Mouse (Mus musculus): Measurements from ENCODE around the gene Sncg.
"Not testable (repeated sequence)": the region's sequence is repeated elsewhere in the genome, so short reads cannot be mapped to it uniquely, and the experiment has no call there.

Gene Sncg

DNA sequence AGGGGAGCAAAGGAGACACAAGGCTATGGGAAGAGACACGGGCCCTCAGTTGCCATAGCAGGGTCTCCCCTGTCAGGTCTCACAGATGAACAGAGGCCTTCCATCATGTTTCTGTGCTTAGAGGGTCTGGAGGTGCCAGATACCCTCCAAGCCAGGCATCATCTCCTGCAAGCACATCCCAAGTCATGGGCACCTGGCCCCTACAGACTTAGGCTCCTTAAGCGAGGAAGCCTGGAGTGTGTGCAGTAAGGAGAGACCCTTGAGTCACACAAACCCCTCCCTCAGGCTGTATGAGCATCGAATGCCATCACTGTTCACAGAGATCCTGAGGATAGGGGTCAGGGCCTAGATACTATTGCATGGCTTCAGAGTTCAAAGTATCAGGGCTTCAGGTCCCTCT is 3.7 kb downstream of the Sncg start:
- no peak for DNase-seq (ENCODE audit: low read depth, low spot score)

- DNase-seq (ENCODE audit: low read depth, low spot score) = peak; percentile 27
These were observed 4.4 kb downstream of the Sncg start for GRCm38 (mm10) chr14:34370203-34370602.

DNA sequence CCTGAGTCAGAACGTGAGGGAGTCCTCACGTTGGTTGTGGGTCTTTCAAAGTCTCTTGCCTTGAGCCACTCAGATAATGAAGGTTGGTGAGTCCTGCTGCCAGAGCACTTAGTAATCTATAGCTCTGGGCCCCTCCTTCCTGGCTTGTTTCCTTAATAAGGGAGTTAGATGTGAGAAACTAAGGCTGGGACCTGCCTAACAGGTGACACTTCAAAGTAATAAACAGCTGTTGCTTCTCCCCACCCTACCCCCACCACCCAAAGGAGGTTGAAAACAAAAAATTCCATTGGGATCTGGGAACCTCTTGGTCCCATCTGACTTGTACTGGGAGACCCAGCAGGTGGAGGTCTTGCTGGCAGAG is 9.5 kb downstream of the Sncg start:
- DNase-seq (ENCODE audit: low read depth, low spot score) = no peak

DNA sequence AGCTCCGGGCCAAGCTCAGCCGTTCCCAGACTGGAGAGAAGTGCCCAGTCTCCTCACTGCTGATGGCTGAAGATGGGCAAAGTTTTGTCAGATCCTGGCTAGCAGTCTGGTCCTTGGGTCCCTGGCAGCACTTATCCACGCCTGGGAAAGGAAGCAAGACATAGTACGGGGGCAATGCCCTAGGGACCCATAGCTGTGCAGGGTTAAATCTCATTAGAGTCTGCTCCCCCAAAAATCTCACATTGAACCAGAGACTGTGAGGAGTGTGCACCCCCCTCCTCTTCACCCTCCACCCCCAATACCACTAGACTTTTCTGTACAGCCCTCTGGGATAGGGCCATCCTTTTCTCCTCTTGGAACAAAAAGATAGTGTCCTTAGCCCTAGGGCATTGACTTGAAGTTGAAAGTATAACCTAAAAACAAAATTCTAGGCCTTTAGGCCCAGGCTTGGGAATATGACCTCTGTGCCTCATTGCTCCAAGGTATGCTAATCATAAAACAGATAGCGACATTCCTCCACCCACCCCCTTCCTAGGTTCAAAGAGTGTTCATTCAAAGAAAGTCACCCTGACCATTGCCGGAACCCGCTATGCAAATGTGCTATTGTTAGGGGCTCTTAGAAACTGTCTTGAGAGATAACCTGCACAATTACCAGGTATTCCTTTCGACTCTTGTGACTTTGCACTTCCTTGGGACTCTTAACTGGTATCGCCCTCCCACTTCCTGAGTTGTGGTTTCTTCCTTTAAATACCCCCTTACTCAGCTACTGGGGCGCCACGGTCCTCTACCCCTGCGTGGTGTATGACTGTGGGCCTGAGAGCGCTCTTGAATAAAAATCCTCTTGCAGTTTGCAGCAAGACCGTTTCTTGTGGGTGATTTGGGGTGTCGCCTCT is 10.1 kb downstream of the Sncg start:
- DNase-seq (ENCODE audit: low read depth, low spot score) = not testable (repeated sequence)

GRCm38 (mm10) chr14:34363490-34364253 is 10.9 kb downstream of the Sncg start:
- peak; percentile 89 for DNase-seq (ENCODE audit: low read depth, low spot score)

- DNase-seq (ENCODE audit: low read depth, low spot score) = peak; percentile 91
These were observed 11.7 kb downstream of the Sncg start for GRCm38 (mm10) chr14:34362726-34363445.

- no peak for DNase-seq (ENCODE audit: low read depth, low spot score)
These were observed 12.5 kb downstream of the Sncg start for GRCm38 (mm10) chr14:34362135-34362534.

DNA sequence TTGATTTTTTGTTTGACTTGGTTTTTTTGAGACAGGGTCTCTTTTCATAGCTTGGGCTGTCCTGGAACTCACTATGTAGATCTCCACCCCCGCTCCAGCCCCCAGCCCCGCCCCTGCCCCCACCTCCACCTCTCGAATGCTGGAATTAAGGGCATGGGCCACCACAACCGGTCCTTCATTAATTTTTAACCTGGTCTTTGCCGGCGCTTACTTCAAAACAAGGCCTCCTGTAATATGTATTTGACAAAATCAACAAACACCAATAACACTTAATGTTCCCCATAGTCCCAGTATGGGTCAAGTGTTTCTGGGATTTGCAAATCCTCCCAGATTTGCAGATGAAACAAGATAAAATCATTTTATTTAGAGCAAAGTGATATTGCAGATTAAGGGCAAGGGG is 14.3 kb downstream of the Sncg start:
- no peak for DNase-seq (ENCODE audit: low read depth, low spot score)

DNA sequence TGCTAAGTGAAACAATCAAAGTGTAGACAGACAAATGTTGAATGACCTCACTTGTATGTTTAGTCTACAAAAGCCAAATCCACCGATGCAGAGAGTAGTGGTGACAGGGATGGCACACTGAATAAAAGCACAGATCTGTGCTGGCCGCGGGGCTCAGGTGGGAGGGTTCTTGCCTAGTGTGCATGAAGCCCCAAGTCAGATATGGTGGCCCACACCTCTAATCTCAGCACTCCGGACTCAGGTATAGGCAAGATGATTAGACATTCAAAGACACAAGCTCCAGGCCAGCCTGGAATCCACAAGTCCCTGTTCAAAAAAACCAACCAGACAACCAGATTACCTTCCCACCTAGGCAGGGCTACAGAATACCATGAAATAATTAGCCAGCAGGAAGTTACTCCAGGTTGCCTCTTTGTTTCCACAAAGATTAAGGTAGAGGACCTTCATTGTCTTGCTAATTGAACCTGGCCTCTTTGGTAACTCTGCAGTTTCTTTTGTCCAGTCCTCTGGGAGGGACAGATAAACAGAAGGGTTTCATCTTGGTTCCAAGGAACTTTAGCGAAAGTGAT is 14.8 kb downstream of the Sncg start:
- DNase-seq (ENCODE audit: low read depth, low spot score) = no peak

GRCm38 (mm10) chr14:34357671-34358455 is 16.7 kb downstream of the Sncg start:
- peak; percentile 33 for DNase-seq (ENCODE audit: low read depth, low spot score)

GRCm38 (mm10) chr14:34355301-34355700 is 19.3 kb downstream of the Sncg start, which contains the start of gene Fam25c:
Gene Fam25c, minus strand, starts transcription at chr14:34355433.
- DNase-seq (ENCODE audit: low read depth, low spot score) = no peak

GRCm38 (mm10) chr14:34354456-34354855 is 20.1 kb downstream of the Sncg start:
- DNase-seq (ENCODE audit: low read depth, low spot score) = no peak

- no peak for DNase-seq (ENCODE audit: low read depth, low spot score)
These were observed 21.3 kb downstream of the Sncg start for GRCm38 (mm10) chr14:34353326-34353725.

GRCm38 (mm10) chr14:34352523-34352922 is 22.1 kb downstream of the Sncg start:
- no peak for DNase-seq (ENCODE audit: low read depth, low spot score)

DNA sequence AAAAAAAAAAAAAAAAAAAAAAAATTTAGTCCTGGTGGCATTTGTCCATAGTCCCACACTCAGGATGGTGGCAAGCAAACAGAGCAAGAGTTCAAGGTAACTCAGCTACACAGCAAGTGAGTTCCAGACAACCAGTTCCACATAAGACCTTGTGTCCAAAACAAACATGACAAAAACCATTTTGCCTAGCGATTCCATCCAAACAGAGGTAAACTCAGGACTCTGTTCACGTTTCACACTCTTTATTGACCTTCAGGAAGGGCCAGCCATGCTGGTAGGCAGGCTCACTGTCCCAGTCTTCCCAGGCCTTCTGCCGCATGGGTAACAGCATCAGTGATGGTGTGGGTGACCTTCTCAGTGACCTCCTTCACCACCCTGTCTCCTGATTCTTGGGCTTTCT is 22.9 kb downstream of the Sncg start:
- no peak for DNase-seq (ENCODE audit: low read depth, low spot score)

DNA sequence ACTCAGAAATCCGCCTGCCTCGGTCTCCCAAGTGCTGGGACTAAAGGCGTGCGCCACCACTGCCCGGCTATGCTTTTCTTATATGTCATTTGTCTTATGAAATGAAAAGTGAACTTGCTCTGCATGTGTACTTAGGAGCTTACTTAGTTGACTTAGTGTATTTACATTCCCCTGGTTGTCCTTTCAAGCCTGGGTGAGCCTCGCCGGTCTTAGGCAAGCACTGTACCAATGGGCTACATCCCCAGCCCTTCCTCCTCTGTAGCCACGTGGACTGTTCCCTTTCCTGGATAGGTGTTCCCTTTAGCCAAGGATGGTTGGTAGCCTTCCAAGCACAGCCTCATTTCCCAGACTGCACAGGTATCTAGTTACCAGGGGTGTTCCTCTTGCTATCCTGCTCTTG is 25.6 kb downstream of the Sncg start:
- no peak for DNase-seq (ENCODE audit: low read depth, low spot score)

GRCm38 (mm10) chr14:34348301-34348700 is 26.3 kb downstream of the Sncg start:
- DNase-seq (ENCODE audit: low read depth, low spot score) = no peak

- DNase-seq (ENCODE audit: low read depth, low spot score) = no peak
These were observed 27.5 kb downstream of the Sncg start for GRCm38 (mm10) chr14:34347084-34347483.

DNA sequence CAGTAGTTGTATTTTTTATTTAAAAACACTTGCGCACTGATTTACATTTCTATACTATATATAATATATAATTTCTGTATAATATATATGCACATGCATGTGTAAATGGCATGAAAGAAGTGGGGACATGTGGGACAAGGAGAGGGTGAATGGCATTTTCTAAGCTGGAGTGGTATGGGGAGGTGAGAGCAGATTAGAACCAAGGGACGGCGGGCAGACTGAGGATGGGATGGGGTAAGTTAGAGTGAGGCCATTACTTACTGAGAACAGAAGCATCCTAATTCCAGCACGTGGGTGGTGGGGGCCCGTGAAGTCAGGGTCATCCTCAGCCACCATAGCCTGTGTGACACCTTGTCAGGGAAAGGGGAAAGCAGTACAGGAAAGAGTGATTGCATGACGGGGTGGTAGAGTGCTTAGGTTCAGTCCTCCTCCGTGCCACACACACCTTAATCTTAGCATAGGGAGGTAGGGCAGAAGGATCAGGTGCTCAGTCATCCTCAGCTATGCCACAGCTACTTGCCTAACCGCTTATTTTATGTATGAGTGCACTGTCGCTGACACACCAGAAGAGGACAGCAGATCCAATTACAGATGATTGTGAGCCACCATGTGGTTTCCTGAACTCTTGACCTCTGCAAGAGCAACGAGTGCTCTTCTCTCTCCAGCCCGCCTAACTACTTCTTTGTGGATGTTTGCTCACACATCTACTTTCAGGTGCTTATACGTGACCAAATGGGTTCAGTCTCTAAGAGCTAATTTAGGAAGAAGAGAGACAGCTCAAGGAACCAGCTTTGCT is 28.6 kb downstream of the Sncg start:
- DNase-seq (ENCODE audit: low read depth, low spot score) = peak; percentile 44

DNA sequence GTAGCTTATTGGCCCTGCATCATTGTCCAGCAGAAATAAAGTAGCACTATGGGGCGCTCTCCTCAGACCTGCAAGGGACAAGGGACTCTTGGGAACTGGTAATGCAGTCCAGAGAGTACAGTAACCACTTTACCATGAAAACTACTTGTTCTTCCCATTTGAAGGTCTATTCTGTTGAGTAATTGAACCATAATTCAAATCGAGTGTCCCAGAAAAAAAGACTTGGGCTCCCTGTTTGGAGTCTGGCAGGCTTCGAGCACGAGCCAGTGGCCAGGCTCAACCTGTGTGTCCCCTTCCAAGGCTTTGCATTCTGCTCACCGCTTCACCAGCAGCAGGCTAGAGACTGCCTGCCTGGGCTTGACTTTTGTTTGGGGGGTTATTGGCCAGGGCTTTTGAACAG is 30.2 kb downstream of the Sncg start:
- no peak for DNase-seq (ENCODE audit: low read depth, low spot score)

Measured in 3T3-L1 (cell line).